Mouse (Mus musculus): ENCODE measurements around the gene Pigs.

The Pigs gene

GRCm38 (mm10) chr11:78363309-78364007 is 35.2 kb downstream of the Pigs start:
- DNase-seq (ENCODE audit: low read depth, low spot score) = no peak

GRCm38 (mm10) chr11:78364103-78364502 is 35.9 kb downstream of the Pigs start:
- no peak for DNase-seq (ENCODE audit: low read depth, low spot score)

- DNase-seq (ENCODE audit: low read depth, low spot score) = no peak
Observed at GRCm38 (mm10) chr11:78367456-78368225, 39.4 kb downstream of the Pigs start.

- peak; percentile 68 for DNase-seq (ENCODE audit: low read depth, low spot score)
Observed at GRCm38 (mm10) chr11:78370389-78370788, 42.2 kb downstream of the Pigs start.

- no peak for DNase-seq (ENCODE audit: low read depth, low spot score)
Observed at GRCm38 (mm10) chr11:78371711-78372110, 43.5 kb downstream of the Pigs start.

- no peak for DNase-seq (ENCODE audit: low read depth, low spot score)
Observed at GRCm38 (mm10) chr11:78372166-78372565, 44.0 kb downstream of the Pigs start.

GRCm38 (mm10) chr11:78372610-78373009 is 44.4 kb downstream of the Pigs start:
- DNase-seq (ENCODE audit: low read depth, low spot score) = no peak

- DNase-seq (ENCODE audit: low read depth, low spot score) = no peak
Observed at GRCm38 (mm10) chr11:78374147-78374546, 45.9 kb downstream of the Pigs start.

GRCm38 (mm10) chr11:78377549-78378159 is 49.4 kb downstream of the Pigs start:
- no peak for DNase-seq (ENCODE audit: low read depth, low spot score)

GRCm38 (mm10) chr11:78380351-78380750 is 52.1 kb downstream of the Pigs start:
- no peak for DNase-seq (ENCODE audit: low read depth, low spot score)

- DNase-seq (ENCODE audit: low read depth, low spot score) = no peak
Observed at GRCm38 (mm10) chr11:78380996-78381395, 52.8 kb downstream of the Pigs start.

GRCm38 (mm10) chr11:78382286-78382685 is 54.1 kb downstream of the Pigs start:
- no peak for DNase-seq (ENCODE audit: low read depth, low spot score)

- DNase-seq (ENCODE audit: low read depth, low spot score) = no peak
Observed at GRCm38 (mm10) chr11:78382701-78383100, 54.5 kb downstream of the Pigs start.

GRCm38 (mm10) chr11:78385776-78386175 is 57.6 kb downstream of the Pigs start:
- no peak for DNase-seq (ENCODE audit: low read depth, low spot score)

- DNase-seq (ENCODE audit: low read depth, low spot score) = no peak
Observed at GRCm38 (mm10) chr11:78386508-78387043, 58.4 kb downstream of the Pigs start, which contains the start of gene Foxn1. TSS of gene Foxn1 (minus strand) at chr11:78386558.

Measured in ES-CJ7 (cell line).